Mouse (Mus musculus) v-Abl transformed pro-B cells (cell line): ENCODE data around the gene Gm21987.

Source experiments
- in situ Hi-C, 2 experiments: fragments of 400-800 bp; cut with MboI; formaldehyde crosslinking; loops; one replicate each; pipeline ENCODE4 v1.15.1; 2025; ENCODE audit not compliant: unreplicated experiment in 2 of 2

The Gm21987 gene

GRCm38 (mm10) chr16:38346529-38347325 is at the start of gene Gm21987, which contains the start of gene Cox17:
Gene Gm21987 (plus strand): TSS chr16:38347040.
Gene Cox17 (plus strand): TSS chr16:38346991.
- in situ Hi-C loops = loop anchor here (5.0 to 25.0 kb wide), 8 partner anchors 136 to 716 kb away; partner anchors contain the start of gene Upk1b (in 1 of the 2)

GRCm38 (mm10) chr16:38298410-38298809 is 48.4 kb upstream of the Gm21987 start:
- in situ Hi-C loops = no loop called here

- in situ Hi-C loops = no loop called here
Observed at GRCm38 (mm10) chr16:38302367-38302766, 44.5 kb upstream of the Gm21987 start.

GRCm38 (mm10) chr16:38304460-38305194 is 42.2 kb upstream of the Gm21987 start:
- in situ Hi-C loops = no loop called here

GRCm38 (mm10) chr16:38306571-38307220 is 40.1 kb upstream of the Gm21987 start:
- in situ Hi-C loops = no loop called here

- in situ Hi-C loops = no loop called here
Observed at GRCm38 (mm10) chr16:38307221-38307605, 39.6 kb upstream of the Gm21987 start.

- in situ Hi-C loops = no loop called here
Observed at GRCm38 (mm10) chr16:38307651-38308050, 39.2 kb upstream of the Gm21987 start.

- in situ Hi-C loops = no loop called here
Observed at GRCm38 (mm10) chr16:38308195-38308594, 38.6 kb upstream of the Gm21987 start.

- in situ Hi-C loops = no loop called here
Observed at GRCm38 (mm10) chr16:38318492-38318891, 28.3 kb upstream of the Gm21987 start.

- in situ Hi-C loops = no loop called here
Observed at GRCm38 (mm10) chr16:38319087-38319486, 27.8 kb upstream of the Gm21987 start.

GRCm38 (mm10) chr16:38321452-38321935 is 25.3 kb upstream of the Gm21987 start:
- in situ Hi-C loops = no loop called here

- in situ Hi-C loops = no loop called here
Observed at GRCm38 (mm10) chr16:38324311-38324710, 22.5 kb upstream of the Gm21987 start.

GRCm38 (mm10) chr16:38326778-38327397 is 20.0 kb upstream of the Gm21987 start:
- in situ Hi-C loops = loop anchor here in 1 of 2 experiments (25.0 kb wide), 1 partner anchor 735 kb away; no protein-coding TSS in a partner anchor

GRCm38 (mm10) chr16:38329340-38329739 is 17.5 kb upstream of the Gm21987 start:
- in situ Hi-C loops = loop anchor here in 1 of 2 experiments (25.0 kb wide), 1 partner anchor 733 kb away; no protein-coding TSS in a partner anchor

GRCm38 (mm10) chr16:38334431-38334830 is 12.4 kb upstream of the Gm21987 start:
- in situ Hi-C loops = loop anchor here (10.0 to 25.0 kb wide), 2 partner anchors 650 to 728 kb away; no protein-coding TSS in a partner anchor

- in situ Hi-C loops = loop anchor here (10.0 to 25.0 kb wide), 2 partner anchors 653 to 724 kb away; no protein-coding TSS in a partner anchor
Observed at GRCm38 (mm10) chr16:38338077-38338476, 8.8 kb upstream of the Gm21987 start.

- in situ Hi-C loops = loop anchor here (10.0 to 25.0 kb wide), 6 partner anchors 383 to 721 kb away; partner anchors contain the start of gene Upk1b (in 1 of the 2)
Observed at GRCm38 (mm10) chr16:38341396-38342324, 5.2 kb upstream of the Gm21987 start, which contains the start of gene Maats1. Gene Maats1 (minus strand): TSS chr16:38342143.

GRCm38 (mm10) chr16:38344941-38345725 is 1.7 kb upstream of the Gm21987 start:
- in situ Hi-C loops = loop anchor here (5.0 to 25.0 kb wide), 8 partner anchors 137 to 717 kb away; partner anchors contain the start of gene Upk1b (in 1 of the 2)
